Mouse (Mus musculus): Measurements from ENCODE around the gene Smim14.

DNA sequence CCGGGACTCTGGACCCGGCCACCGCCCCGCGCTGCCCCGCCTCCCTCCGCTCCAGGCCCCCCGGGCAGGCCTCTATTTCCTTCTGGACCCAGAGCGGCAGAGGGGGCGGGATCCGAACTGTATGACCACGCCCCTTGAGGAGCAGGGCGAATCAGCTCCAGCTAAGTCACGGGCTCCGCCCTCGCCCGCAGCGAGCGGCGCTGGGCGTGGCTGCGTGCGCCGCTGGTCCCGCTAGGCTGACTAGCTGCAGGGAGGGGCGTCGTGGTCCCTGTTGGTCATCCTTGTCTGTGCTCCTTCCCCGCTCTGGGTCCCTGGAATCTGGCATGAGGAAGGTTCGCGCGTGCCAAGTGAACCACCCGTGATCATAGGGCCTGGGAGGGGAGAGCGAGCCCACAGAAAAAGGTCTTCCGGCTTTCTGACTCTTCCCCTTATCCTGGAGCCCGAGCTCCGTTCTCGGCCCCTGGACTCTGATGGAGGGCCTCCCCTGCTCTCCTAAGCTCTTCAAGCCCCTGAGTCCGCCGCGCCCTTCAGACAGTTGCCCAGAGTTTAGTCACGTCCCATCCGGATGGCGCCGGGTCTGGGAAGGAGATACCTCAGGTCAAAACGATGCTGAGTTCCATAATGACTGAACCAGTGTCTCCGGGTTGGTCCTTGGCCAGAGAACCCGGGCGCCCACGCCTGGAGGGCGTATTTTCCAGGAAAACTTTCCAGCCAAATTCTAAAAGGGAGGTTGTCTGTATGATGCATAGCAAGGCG lies 101.0 kb downstream of the Smim14 start, which contains the start of gene Ugdh:
- TF ChIP-seq CTCF (IDR thresholded peaks at IDR 0.05; ENCODE audit: low read depth, low read length) (no peak), GATA2 (IDR thresholded peaks at IDR 0.05; ENCODE audit: borderline replicate concordance, low read depth, low read length) (no peak)
